Mouse (Mus musculus): ENCODE measurements around the gene Gm28043.

DNA sequence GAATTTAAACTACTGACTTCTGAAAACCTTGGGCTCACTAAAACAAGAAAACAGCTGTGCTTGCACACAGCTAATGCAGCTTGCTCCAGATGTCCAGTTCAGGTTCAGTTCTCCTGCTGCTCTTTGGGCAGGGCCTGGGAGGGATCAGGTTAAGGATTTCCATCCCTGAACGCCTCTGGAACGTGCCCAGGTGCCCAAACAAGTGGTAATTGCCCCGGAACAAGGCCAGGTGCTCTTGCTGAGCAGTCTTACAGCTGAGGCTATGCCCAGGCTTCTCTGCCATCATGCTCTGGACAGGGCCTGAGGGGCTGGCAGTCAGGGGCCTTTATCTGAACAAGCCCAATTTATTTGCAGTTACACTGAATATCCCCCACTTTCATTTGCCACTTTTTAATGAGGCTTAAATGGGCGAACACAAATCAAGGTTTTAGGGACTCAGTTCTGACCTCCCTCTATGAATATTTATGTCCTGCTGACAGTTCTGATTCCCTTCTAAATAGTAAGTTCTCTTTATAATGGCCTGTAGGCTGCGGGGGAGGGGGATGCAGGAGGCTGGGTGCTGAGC, 92.4 kb downstream of the Gm28043 start:
- no peak for TF ChIP-seq POLR2A (IDR thresholded peaks at IDR 0.05; ENCODE audit: borderline replicate concordance, insufficient read depth, low read length)
- no peak for TF ChIP-seq CTCF (IDR thresholded peaks at IDR 0.05; ENCODE audit: borderline replicate concordance, insufficient read depth, low read depth, low read length)
